Mouse (Mus musculus) intestine, embryonic 14.5 days (tissue): Measurements from ENCODE around the gene Il5. TPM values are rescaled to one million over a fixed set of nuclear protein-coding genes. Genes with fewer than 3 reads are reported as not detected.

ENCODE experiments used
- ATAC-seq: fragments of 200-750 bp; cut with Nextera tagmentation; replicated peaks from 2 replicates; pipeline ENCODE4 v1.8.0; 2017; ENCODE audit warnings: low read depth, moderate number of reproducible peaks, moderate TSS enrichment, moderate library complexity; ENCODE audit not compliant: low FRiP score, low TSS enrichment
- DNase-seq: peaks from one replicate; pipeline ENCODE4 v3.0.0-alpha.2; 2018; ENCODE audit warnings: low spot score
- H3K27ac ChIP-seq: fragments of 300-500 bp; sonication (generic); 2 replicates; pipeline ENCODE4 v1.5.1; 2014; ENCODE audit warnings: low read depth, mild to moderate bottlenecking, control low read depth
- H3K27me3 ChIP-seq: fragments of 300-500 bp; sonication (generic); replicated peaks from 2 replicates; pipeline ENCODE4 v1.6.1; 2014; ENCODE audit warnings: low read length, control low read depth; ENCODE audit not compliant: control insufficient read depth, insufficient read depth
- H3K36me3 ChIP-seq: fragments of 300-500 bp; sonication (generic); 2 replicates; pipeline ENCODE4 v1.6.1; 2014; ENCODE audit warnings: low read length, control low read depth; ENCODE audit not compliant: control insufficient read depth, insufficient read depth
- H3K4me1 ChIP-seq: fragments of 300-500 bp; sonication (generic); replicated peaks from 2 replicates; pipeline ENCODE4 v1.6.1; 2014; ENCODE audit warnings: low read length, control low read depth, mixed read lengths; ENCODE audit not compliant: control insufficient read depth, insufficient read depth
- H3K4me2 ChIP-seq: fragments of 300-500 bp; sonication (generic); 2 replicates; pipeline ENCODE4 v1.6.1; 2014; ENCODE audit warnings: low read length
- H3K4me3 ChIP-seq: fragments of 300-500 bp; sonication (generic); 2 replicates; pipeline ENCODE4 v1.5.1; 2014; ENCODE audit warnings: low read depth, low read length, control low read depth, mixed read lengths
- H3K9ac ChIP-seq: fragments of 300-500 bp; sonication (generic); 2 replicates; pipeline ENCODE4 v1.6.1; 2014; ENCODE audit warnings: mild to moderate bottlenecking, low read length
- H3K9me3 ChIP-seq: fragments of 300-500 bp; sonication (generic); 2 replicates; pipeline ENCODE4 v1.6.1; 2016; ENCODE audit warnings: low read length, control low read depth; ENCODE audit not compliant: control insufficient read depth
- WGBS: fragments of 180-500 bp; shearing (Covaris S2); extraction: QIAGEN DNeasy Blood & Tissue Kit; methylation state at CpG from one replicate; pipeline ENCODE4 v1.1.7; 2014; 5-methylcytosine and 5-hydroxymethylcytosine counted together
- polyA plus RNA-seq: library from polyadenylated mRNA; unstranded; fragments of >200 nt; fragmentation: Nextera tagmentation; extraction: Ambion mirVana; gene quantifications from 2 replicates; pipeline ENCODE4 v1.2.1, GENCODE M21; 2014

Il5 gene
- polyA plus RNA-seq = not detected in 2 replicates

- no peak within 1 kb of the TSS for H3K27ac ChIP-seq
- no peak for DNase-seq
- 81% methylated on average over 6 of the region's 6 CpGs for WGBS
- H3K4me3 ChIP-seq = no peak within 1 kb of the TSS
- no peak within 1 kb of the TSS for H3K9ac ChIP-seq
- ATAC-seq = no peak
- no peaks in the 10 kb centered on the region for H3K36me3 ChIP-seq
- H3K9me3 ChIP-seq = no peaks in the 10 kb centered on the region
- no peaks in the 10 kb centered on the region for H3K27me3 ChIP-seq
- H3K4me1 ChIP-seq = no peaks in the 10 kb centered on the region
- H3K4me2 ChIP-seq = no peak within 1 kb of the TSS
These were observed at the start of gene Il5 for GRCm38 (mm10) chr11:53720715-53721114. TSS of gene Il5 (plus strand) at chr11:53720794.

- Histone ChIP-seq H3K9me3 (no peaks in the 10 kb centered on the region), H3K36me3 (peaks cover 64% of the 10 kb centered on the region), H3K27me3 (no peaks in the 10 kb centered on the region), H3K4me2 (no peak overlapping the region), H3K4me3 (no peak overlapping the region), H3K9ac (no peak overlapping the region), H3K4me1 (no peaks in the 10 kb centered on the region), H3K27ac (no peak overlapping the region)
- ATAC-seq (no peak), DNase-seq (no peak)
- 93% methylated on average over 4 of the region's 4 CpGs for whole genome bisulfite sequencing
These were observed 49.2 kb upstream of the Il5 start for GRCm38 (mm10) chr11:53671414-53671813.

GRCm38 (mm10) chr11:53680141-53680540, 40.5 kb upstream of the Il5 start:
- ATAC-seq = no peak
- Histone ChIP-seq H3K9ac (no peak overlapping the region), H3K4me3 (no peak overlapping the region), H3K4me2 (no peak overlapping the region), H3K9me3 (no peaks in the 10 kb centered on the region), H3K4me1 (no peaks in the 10 kb centered on the region), H3K36me3 (peaks cover 54% of the 10 kb centered on the region), H3K27me3 (no peaks in the 10 kb centered on the region), H3K27ac (no peak overlapping the region)
- DNase-seq = no peak
- 86% methylated on average over 4 of the region's 4 CpGs for WGBS

GRCm38 (mm10) chr11:53681686-53682085, 38.9 kb upstream of the Il5 start:
- 94% methylated on average over 2 of the region's 2 CpGs for WGBS
- Histone ChIP-seq H3K9me3 (no peaks in the 10 kb centered on the region), H3K9ac (no peak overlapping the region), H3K4me2 (no peak overlapping the region), H3K36me3 (peaks cover 53% of the 10 kb centered on the region), H3K27ac (no peak overlapping the region), H3K27me3 (no peaks in the 10 kb centered on the region), H3K4me1 (no peaks in the 10 kb centered on the region), H3K4me3 (no peak overlapping the region)
- DNase-seq (no peak), ATAC-seq (no peak)

- Histone ChIP-seq H3K36me3 (peaks cover 52% of the 10 kb centered on the region), H3K27me3 (no peaks in the 10 kb centered on the region), H3K9me3 (no peaks in the 10 kb centered on the region), H3K9ac (no peak overlapping the region), H3K4me2 (no peak overlapping the region), H3K27ac (no peak overlapping the region), H3K4me1 (no peaks in the 10 kb centered on the region), H3K4me3 (no peak overlapping the region)
- 47% methylated on average over 2 of the region's 2 CpGs for WGBS
- no peak for ATAC-seq
- no peak for DNase-seq
These were observed 38.4 kb upstream of the Il5 start for GRCm38 (mm10) chr11:53682170-53682569.

GRCm38 (mm10) chr11:53682994-53683530, 37.5 kb upstream of the Il5 start:
- H3K4me1 ChIP-seq = no peaks in the 10 kb centered on the region
- no peak overlapping the region for H3K9ac ChIP-seq
- WGBS = 69% methylated on average over 9 of the region's 9 CpGs
- no peaks in the 10 kb centered on the region for H3K27me3 ChIP-seq
- peaks cover 52% of the 10 kb centered on the region for H3K36me3 ChIP-seq
- no peak overlapping the region for H3K4me3 ChIP-seq
- no peak overlapping the region for H3K27ac ChIP-seq
- no peaks in the 10 kb centered on the region for H3K9me3 ChIP-seq
- ATAC-seq (no peak), DNase-seq (no peak)
- no peak overlapping the region for H3K4me2 ChIP-seq

- 68% methylated on average over 10 of the region's 10 CpGs for WGBS
- H3K9ac ChIP-seq = no peak overlapping the region
- no peak overlapping the region for H3K27ac ChIP-seq
These were observed 28.6 kb upstream of the Il5 start for GRCm38 (mm10) chr11:53691979-53692378.

GRCm38 (mm10) chr11:53698521-53698920, 22.1 kb upstream of the Il5 start:
- Histone ChIP-seq H3K4me2 (no peak overlapping the region), H3K9me3 (no peaks in the 10 kb centered on the region), H3K36me3 (peaks cover 71% of the 10 kb centered on the region), H3K27me3 (no peaks in the 10 kb centered on the region), H3K4me1 (no peaks in the 10 kb centered on the region), H3K4me3 (no peak overlapping the region), H3K27ac (no peak overlapping the region), H3K9ac (no peak overlapping the region)
- WGBS = 93% methylated on average over 2 of the region's 2 CpGs
- ATAC-seq (no peak), DNase-seq (no peak)

More at GRCm38 (mm10) chr11:53691979-53692378, 28.6 kb upstream of the Il5 start:
- no peaks in the 10 kb centered on the region for H3K27me3 ChIP-seq
- H3K4me1 ChIP-seq = no peaks in the 10 kb centered on the region
- no peak for DNase-seq
- H3K4me3 ChIP-seq = no peak overlapping the region
- H3K4me2 ChIP-seq = no peak overlapping the region
- no peaks in the 10 kb centered on the region for H3K9me3 ChIP-seq
- ATAC-seq = no peak
- H3K36me3 ChIP-seq = peaks cover 63% of the 10 kb centered on the region

GRCm38 (mm10) chr11:53699351-53699750, 21.2 kb upstream of the Il5 start:
- no peak for DNase-seq
- 85% methylated on average over 4 of the region's 4 CpGs for WGBS
- Histone ChIP-seq H3K9ac (no peak overlapping the region), H3K36me3 (peaks cover 64% of the 10 kb centered on the region), H3K27me3 (no peaks in the 10 kb centered on the region), H3K4me2 (no peak overlapping the region), H3K27ac (no peak overlapping the region), H3K9me3 (no peaks in the 10 kb centered on the region), H3K4me1 (no peaks in the 10 kb centered on the region), H3K4me3 (no peak overlapping the region)
- no peak for ATAC-seq
